Comparison of ENCODE assay signal across 27 mouse cellular contexts in the genomic region with DNA sequence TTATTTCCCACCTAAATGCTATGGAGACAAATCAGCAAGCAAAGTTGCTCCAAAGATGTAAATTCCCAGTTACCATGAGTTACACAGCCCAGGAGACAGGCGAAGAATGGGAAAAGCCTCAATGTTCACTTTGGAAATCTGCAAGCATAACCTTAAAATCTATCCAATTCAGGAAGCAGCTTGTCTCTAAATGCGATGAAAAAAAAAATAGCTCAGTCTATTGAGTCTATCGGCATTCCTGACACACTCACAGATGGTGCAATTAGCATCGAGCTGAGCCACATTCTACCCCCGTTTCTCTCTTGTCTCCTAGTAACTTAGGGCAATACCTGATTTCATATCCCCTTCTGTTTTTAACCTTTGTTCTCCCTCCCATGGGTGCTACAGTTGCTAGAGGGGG.
A peak's percentile ranks its signal among the peaks of the same experiment; 100 is the strongest.
DNase-seq lines count a peak whose midpoint lies in the region; ATAC-seq lines count a peak whose summit lies in the region.
"Had no signal": no experiment of that assay in that cellular context is flagged by ENCODE, and none has a peak within 500 bp of the region (broad histone marks: within the 10 kb centered on the region; RNA-seq: fewer than 3 reads in every experiment).

No protein-coding gene starts in this region.

- DNase-seq in layer of hippocampus, adult 18-20 months (ENCODE audit: low spot score in 2 of 2): peak; percentile 52 to 80
- DNase-seq in layer of hippocampus, postnatal 10 days (ENCODE audit: low spot score in 2 of 2): no peak
- DNase-seq in right cerebral cortex, adult 18-20 months: peak; percentile 47
- no peak for DNase-seq in right cerebral cortex, postnatal 14 days
- DNase-seq in layer of hippocampus, adult 9-11 months: peak; percentile 78
- no peak for DNase-seq in embryo, embryonic 10 days (ENCODE audit: low spot score)
- DNase-seq: adrenal gland, postnatal 10 days; cerebellum, adult 9-10 months; gastrocnemius, postnatal 36 days; heart, adult 2 months; heart, postnatal 14 days; kidney, adult 11 months; kidney, postnatal 25 days; liver, postnatal 0 days; thymus, adult 18-20 months; thymus, postnatal 36 days had no signal

- H3K27me3 ChIP-seq in forebrain, embryonic 15.5 days: no peaks in the 10 kb centered on the region
- H3K27me3 ChIP-seq in forebrain, embryonic 13.5 days: no peaks in the 10 kb centered on the region
- H3K27me3 ChIP-seq: heart, embryonic 13.5 days; stomach, embryonic 15.5 days had no signal

- no peaks in the 10 kb centered on the region for H3K36me3 ChIP-seq in forebrain, embryonic 15.5 days
- no peaks in the 10 kb centered on the region for H3K36me3 ChIP-seq in forebrain, embryonic 13.5 days (ENCODE audit: poor library complexity, severe bottlenecking)
- H3K36me3 ChIP-seq: embryonic facial prominence, embryonic 10.5 days; heart, embryonic 13.5 days; limb, embryonic 12.5 days; midbrain, embryonic 10.5 days; stomach, embryonic 15.5 days had no signal

- peaks cover 29% of the 10 kb centered on the region for H3K4me1 ChIP-seq in forebrain, embryonic 15.5 days
- peaks cover 9% of the 10 kb centered on the region for H3K4me1 ChIP-seq in forebrain, embryonic 13.5 days
- H3K4me1 ChIP-seq: embryonic facial prominence, embryonic 10.5 days; heart, embryonic 13.5 days; limb, embryonic 12.5 days; stomach, embryonic 15.5 days had no signal

- no peak overlapping the region for H3K4me3 ChIP-seq in forebrain, embryonic 15.5 days
- no peak overlapping the region for H3K4me3 ChIP-seq in forebrain, embryonic 13.5 days
- H3K4me3 ChIP-seq: embryonic facial prominence, embryonic 10.5 days; heart, adult 2 months; heart, embryonic 13.5 days; limb, embryonic 12.5 days; midbrain, embryonic 10.5 days; myocyte; stomach, embryonic 15.5 days had no signal

- peak overlapping the region; percentile 56 for H3K27ac ChIP-seq in forebrain, embryonic 15.5 days (replicated peaks)
- H3K27ac ChIP-seq in forebrain, embryonic 13.5 days: no peak overlapping the region
- H3K27ac ChIP-seq: embryonic facial prominence, embryonic 10.5 days; heart, adult 2 months; heart, embryonic 13.5 days; limb, embryonic 12.5 days; midbrain, embryonic 10.5 days; stomach, embryonic 15.5 days had no signal

- H3K4me2 ChIP-seq in forebrain, embryonic 15.5 days (replicated peaks): no peak overlapping the region
- no peak overlapping the region for H3K4me2 ChIP-seq in forebrain, embryonic 13.5 days
- H3K4me2 ChIP-seq: heart, embryonic 13.5 days; limb, embryonic 12.5 days; liver, embryonic 11.5 days; stomach, embryonic 15.5 days had no signal

- no peak for ATAC-seq in forebrain, embryonic 15.5 days (replicated peaks)
- no peak for ATAC-seq in forebrain, embryonic 13.5 days
- ATAC-seq: liver, postnatal 0 days; lung, postnatal 0 days; midbrain, embryonic 16.5 days had no signal

- no peak overlapping the region for H3K9ac ChIP-seq in forebrain, embryonic 15.5 days (replicated peaks)
- H3K9ac ChIP-seq in forebrain, embryonic 13.5 days: no peak overlapping the region
- H3K9ac ChIP-seq: heart, embryonic 13.5 days; limb, embryonic 12.5 days; liver, postnatal 0 days; stomach, embryonic 15.5 days had no signal

- 34% methylated on average over 5 of the region's 5 CpGs for WGBS in forebrain, embryonic 15.5 days
- 67% methylated on average over 5 of the region's 5 CpGs for WGBS in forebrain, embryonic 13.5 days

- H3K9me3 ChIP-seq in forebrain, embryonic 15.5 days: no peaks in the 10 kb centered on the region
- H3K9me3 ChIP-seq in forebrain, embryonic 13.5 days (replicated peaks): no peaks in the 10 kb centered on the region
- H3K9me3 ChIP-seq: embryonic facial prominence, embryonic 10.5 days; heart, embryonic 13.5 days; limb, embryonic 12.5 days; midbrain, embryonic 10.5 days; stomach, embryonic 15.5 days had no signal

Comparison
In these comparisons a context has a peak if more than half of its experiments do, and no peak if none do; other contexts are left out.
1. DNase-seq: peak in layer of hippocampus, adult 18-20 months (2 of 2), right cerebral cortex, adult 18-20 months (single experiment) and layer of hippocampus, adult 9-11 months (single experiment); none in layer of hippocampus, postnatal 10 days (0 of 2), right cerebral cortex, postnatal 14 days (single experiment) and embryo, embryonic 10 days (single experiment).